Mouse (Mus musculus) MEL (cell line): Measurements from ENCODE around the gene Umad1.

ENCODE experiments used
- BHLHE40 ChIP-seq: IDR thresholded peaks from 2 replicates; pipeline ENCODE4 v1.6.1; 2012; ENCODE audit warnings: low read depth, mild to moderate bottlenecking, inconsistent platforms, low read length, improper control_type of control experiment, borderline replicate concordance
- CTCF ChIP-seq, 3 experiments: IDR thresholded peaks in 2 of 3; conservative IDR thresholded peaks in 1 of 3; 2 replicates each; pipeline ENCODE4 v1.5.1; 2011 to 2012; ENCODE audit warnings: low read length in 3 of 3, low read depth in 2 of 3, mild to moderate bottlenecking in 2 of 3, improper control_type of control experiment in 1 of 3, inconsistent platforms in 1 of 3, mixed read lengths in 1 of 3, moderate library complexity in 1 of 3; ENCODE audit not compliant: control insufficient read depth in 1 of 3, insufficient read depth in 1 of 3, poor library complexity in 1 of 3, severe bottlenecking in 1 of 3
- E2F4 ChIP-seq: IDR thresholded peaks from 2 replicates; pipeline ENCODE4 v1.6.1; 2011; ENCODE audit warnings: low read depth, low read length, improper control_type of control experiment, borderline replicate concordance
- GATA1 ChIP-seq: IDR thresholded peaks from 2 replicates; pipeline ENCODE4 v1.6.1; 2011; ENCODE audit warnings: low read depth, low read length, improper control_type of control experiment
- HCFC1 ChIP-seq: IDR thresholded peaks from 2 replicates; pipeline ENCODE4 v1.6.1; 2012; ENCODE audit warnings: low read depth, mild to moderate bottlenecking, inconsistent platforms, low read length, improper control_type of control experiment, moderate library complexity
- MEF2A ChIP-seq: IDR thresholded peaks from 2 replicates; pipeline ENCODE4 v1.6.1; 2014; ENCODE audit warnings: low read depth, mild to moderate bottlenecking, inconsistent platforms, low read length, improper control_type of control experiment; ENCODE audit not compliant: poor library complexity, insufficient replicate concordance, severe bottlenecking; ENCODE audit errors: extremely low read depth
- NRF1 ChIP-seq: IDR thresholded peaks from 2 replicates; pipeline ENCODE4 v1.6.1; 2014; ENCODE audit warnings: low read depth, mild to moderate bottlenecking, inconsistent platforms, low read length, improper control_type of control experiment, moderate library complexity; ENCODE audit not compliant: poor library complexity, insufficient read depth, severe bottlenecking
- POLR2A ChIP-seq, 2 experiments: IDR thresholded peaks; 2 replicates each; pipeline ENCODE4 v1.6.1; 2011 to 2012; ENCODE audit warnings: low read length in 2 of 2, mild to moderate bottlenecking in 2 of 2, control low read depth in 1 of 2, improper control_type of control experiment in 1 of 2, low read depth in 1 of 2, moderate library complexity in 1 of 2; ENCODE audit not compliant: control insufficient read depth in 1 of 2, insufficient read depth in 1 of 2, poor library complexity in 1 of 2
- POLR2AphosphoS2 ChIP-seq: IDR thresholded peaks from 2 replicates; pipeline ENCODE4 v1.6.1; 2011; ENCODE audit warnings: low read length, improper control_type of control experiment
- TBP ChIP-seq: IDR thresholded peaks from 2 replicates; pipeline ENCODE4 v1.8.0; 2011; ENCODE audit warnings: low read depth, low read length, improper control_type of control experiment
- ZKSCAN1 ChIP-seq: IDR thresholded peaks from 2 replicates; pipeline ENCODE4 v1.6.1; 2012; ENCODE audit warnings: low read depth, mild to moderate bottlenecking, inconsistent platforms, low read length, improper control_type of control experiment, moderate library complexity
- ZMIZ1 ChIP-seq: IDR thresholded peaks from 2 replicates; pipeline ENCODE4 v1.6.1; 2012; ENCODE audit warnings: low read depth, mild to moderate bottlenecking, inconsistent platforms, low read length, improper control_type of control experiment, moderate library complexity
- ZNF384 ChIP-seq: IDR thresholded peaks from 2 replicates; pipeline ENCODE4 v1.6.1; 2012; ENCODE audit warnings: low read depth, mild to moderate bottlenecking, inconsistent platforms, low read length, improper control_type of control experiment

DNA sequence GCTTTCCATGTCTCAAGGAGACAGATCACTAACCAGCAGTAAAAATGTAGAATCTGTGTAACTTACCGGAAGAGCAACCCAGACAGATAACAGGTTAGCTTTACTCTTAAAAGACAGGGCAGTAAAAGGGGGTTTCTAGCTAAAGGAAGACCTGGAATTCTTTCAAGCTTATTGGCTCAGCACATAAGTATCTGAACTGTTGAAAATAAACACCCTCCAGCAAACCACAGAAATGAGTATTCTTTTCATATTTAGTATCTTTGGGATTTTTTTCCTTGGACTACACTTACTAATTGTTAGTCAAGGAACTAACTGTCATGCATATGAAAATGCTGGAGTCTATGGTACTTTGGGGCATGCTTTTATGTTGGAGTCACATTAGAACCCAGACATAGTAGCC lies 89.3 kb downstream of the Umad1 start:
- TF ChIP-seq POLR2A (IDR thresholded peaks at IDR 0.05; ENCODE audit: control insufficient read depth in 1 of 2, insufficient read depth in 1 of 2, low read depth in 1 of 2, low read length in 2 of 2, poor library complexity in 1 of 2) (no peak), CTCF (IDR thresholded peaks at IDR 0.05 in 2 of 3, conservative IDR thresholded peaks at IDR 0.05 in 1 of 3; ENCODE audit: control insufficient read depth in 1 of 3, insufficient read depth in 1 of 3, low read depth in 2 of 3, low read length in 3 of 3, poor library complexity in 1 of 3, severe bottlenecking in 1 of 3) (no peak), HCFC1 (no peak), BHLHE40 (no peak), TBP (no peak), NRF1 (no peak), MEF2A (no peak), E2F4 (no peak), ZNF384 (no peak), GATA1 (no peak), ZKSCAN1 (no peak), POLR2AphosphoS2 (no peak), ZMIZ1 (no peak)
